Mouse (Mus musculus) left cerebral cortex, adult 8-10 months (tissue): ENCODE measurements around the gene Rpl31. TPM values are rescaled to one million over a fixed set of nuclear protein-coding genes. Genes with fewer than 3 reads are reported as not detected.

Source experiments
- DNase-seq, 2 experiments: peaks; one replicate each; pipeline ENCODE4 v3.0.0; 2022; ENCODE audit warnings: low spot score in 2 of 2
- total RNA-seq, 4 experiments: library from RNA; stranded (reverse); gene quantifications; 2 replicates each; pipeline ENCODE4 v1.2.4; 2022

Rpl31 gene
- 100 to 1,000 TPM; 546 to 598 (median 563) TPM for total RNA-seq

- peak; percentile 92 to 97 for DNase-seq
These were observed at the start of gene Rpl31 for GRCm38 (mm10) chr1:39367601-39368266. TSS of gene Rpl31 (plus strand) at chr1:39367842.

GRCm38 (mm10) chr1:39317935-39318334, 49.7 kb upstream of the Rpl31 start:
- no peak for DNase-seq

- DNase-seq, result peak in 1 of 2 experiments; percentile 76
These were observed 48.8 kb upstream of the Rpl31 start for GRCm38 (mm10) chr1:39318870-39319269.

- DNase-seq, result no peak
These were observed 45.7 kb upstream of the Rpl31 start for GRCm38 (mm10) chr1:39321954-39322353.

- no peak for DNase-seq
These were observed 42.4 kb upstream of the Rpl31 start for GRCm38 (mm10) chr1:39325228-39325627.

GRCm38 (mm10) chr1:39327546-39327945, 40.1 kb upstream of the Rpl31 start:
- peak in 1 of 2 experiments; percentile 72 for DNase-seq

- DNase-seq, result no peak
These were observed 36.6 kb upstream of the Rpl31 start for GRCm38 (mm10) chr1:39330857-39331594.

- no peak for DNase-seq
These were observed 35.2 kb upstream of the Rpl31 start for GRCm38 (mm10) chr1:39332456-39332855.

- no peak for DNase-seq
These were observed 32.0 kb upstream of the Rpl31 start for GRCm38 (mm10) chr1:39335561-39336196.

GRCm38 (mm10) chr1:39336788-39337187, 30.9 kb upstream of the Rpl31 start:
- no peak for DNase-seq

GRCm38 (mm10) chr1:39338831-39339230, 28.8 kb upstream of the Rpl31 start:
- DNase-seq, result no peak

- no peak for DNase-seq
These were observed 28.2 kb upstream of the Rpl31 start for GRCm38 (mm10) chr1:39339455-39339854.

GRCm38 (mm10) chr1:39340156-39340555, 27.5 kb upstream of the Rpl31 start:
- no peak for DNase-seq

GRCm38 (mm10) chr1:39340647-39341046, 27.0 kb upstream of the Rpl31 start:
- DNase-seq, result no peak

- no peak for DNase-seq
These were observed 25.8 kb upstream of the Rpl31 start for GRCm38 (mm10) chr1:39341807-39342206.

- no peak for DNase-seq
These were observed 24.4 kb upstream of the Rpl31 start for GRCm38 (mm10) chr1:39343242-39343641.

GRCm38 (mm10) chr1:39344981-39345600, 22.6 kb upstream of the Rpl31 start:
- no peak for DNase-seq

GRCm38 (mm10) chr1:39349001-39349400, 18.6 kb upstream of the Rpl31 start:
- DNase-seq, result peak in 1 of 2 experiments; percentile 67

GRCm38 (mm10) chr1:39349427-39349826, 18.2 kb upstream of the Rpl31 start:
- no peak for DNase-seq

GRCm38 (mm10) chr1:39361754-39362514, 5.7 kb upstream of the Rpl31 start:
- DNase-seq, result no peak

GRCm38 (mm10) chr1:39362515-39362893, 5.1 kb upstream of the Rpl31 start:
- no peak for DNase-seq
